Mouse (Mus musculus) spleen, embryonic (tissue): Measurements from ENCODE around the gene Gm12845.
"Not testable (repeated sequence)": the region's sequence is repeated elsewhere in the genome, so short reads cannot be mapped to it uniquely, and the experiment has no call there.

ENCODE experiments used
- CTCF ChIA-PET: fragments of 350-600 bp; sonication (Branson Sonifier 250); formaldehyde crosslinking; loops from one replicate; lab custom pipeline; 2022; lab: Charles Lee

The Gm12845 gene

DNA sequence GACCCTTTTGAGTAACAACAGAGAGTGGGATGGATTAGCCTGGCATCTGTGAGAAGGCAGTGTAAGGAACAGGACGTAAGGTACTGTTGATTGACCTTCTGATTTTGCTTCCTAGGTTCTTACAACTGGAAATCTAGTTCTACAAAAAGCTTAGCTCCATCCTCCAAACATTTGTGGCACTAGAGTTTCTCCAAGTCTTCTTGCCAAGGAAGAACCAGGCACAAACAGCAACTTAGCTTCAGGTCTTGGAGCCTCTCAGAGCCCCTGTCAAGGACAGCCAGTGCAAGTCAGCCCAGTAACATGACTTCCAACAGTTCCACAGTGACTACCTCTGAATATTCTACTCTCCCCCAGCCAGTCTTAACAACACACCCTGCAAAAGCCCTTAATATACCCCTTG is at the start of gene Gm12845:
TSS of gene Gm12845 (plus strand) at position 301 of the 400 bp plus-strand sequence.
- CTCF ChIA-PET, result no interaction called here

DNA sequence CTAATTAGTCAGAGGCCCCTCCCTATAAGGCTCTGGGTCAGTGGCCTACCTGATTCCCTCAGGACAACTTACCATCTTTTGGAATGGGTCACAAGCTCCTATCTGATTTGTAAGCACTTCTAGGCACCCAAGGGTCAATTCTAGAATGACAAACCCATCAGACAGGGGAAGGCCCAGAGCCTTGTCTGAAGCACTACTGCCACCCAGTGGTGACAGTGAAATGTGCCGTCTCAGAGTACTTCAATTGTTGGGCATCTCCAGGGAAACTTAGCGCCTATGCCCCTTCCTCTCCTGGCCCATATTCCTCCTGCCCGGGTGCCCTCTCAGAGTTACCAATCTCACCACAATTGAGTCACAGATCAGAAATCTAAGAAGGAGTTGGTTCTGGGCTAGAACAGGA is 47.3 kb upstream of the Gm12845 start:
- CTCF ChIA-PET, result interaction anchor here (0.6 kb wide), 2 partner anchors 89 to 486 kb away, joined by 3 to 8 read pairs; no protein-coding TSS in a partner anchor

GRCm38 (mm10) chr4:117680963-117681362 is 43.2 kb upstream of the Gm12845 start:
- CTCF ChIA-PET, result no interaction called here

- CTCF ChIA-PET, result interaction anchor here (0.7 kb wide), 1 partner anchor 575 kb away, joined by 3 read pairs; no protein-coding TSS in a partner anchor
Measured at GRCm38 (mm10) chr4:117681931-117682461, 42.2 kb upstream of the Gm12845 start, which contains the start of gene Dmap1. TSS of gene Dmap1 (minus strand) at chr4:117682273.

GRCm38 (mm10) chr4:117682463-117682862 is 41.7 kb upstream of the Gm12845 start:
- CTCF ChIA-PET, result no interaction called here

- CTCF ChIA-PET, result no interaction called here
Measured at GRCm38 (mm10) chr4:117683048-117683768, 41.0 kb upstream of the Gm12845 start.

DNA sequence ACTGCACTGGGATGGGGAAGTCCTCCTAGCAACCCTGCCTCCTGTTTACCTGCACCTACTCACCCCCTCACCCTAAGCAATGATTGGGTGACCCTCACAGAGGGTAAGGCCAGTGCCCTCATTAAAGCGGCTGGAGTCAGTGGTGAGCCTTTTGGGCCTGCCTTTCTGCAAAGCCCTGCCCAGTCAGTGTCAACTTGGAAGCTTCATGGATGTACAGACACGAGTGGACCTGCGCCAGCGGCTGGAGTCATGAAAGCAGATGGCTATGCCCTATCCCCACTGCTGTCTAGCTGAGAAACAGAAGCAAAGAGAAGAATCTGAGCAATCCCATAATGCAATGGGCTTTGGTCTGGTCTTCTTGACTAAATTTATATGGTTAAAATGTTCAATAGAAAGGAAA is 37.9 kb upstream of the Gm12845 start:
- CTCF ChIA-PET, result no interaction called here

DNA sequence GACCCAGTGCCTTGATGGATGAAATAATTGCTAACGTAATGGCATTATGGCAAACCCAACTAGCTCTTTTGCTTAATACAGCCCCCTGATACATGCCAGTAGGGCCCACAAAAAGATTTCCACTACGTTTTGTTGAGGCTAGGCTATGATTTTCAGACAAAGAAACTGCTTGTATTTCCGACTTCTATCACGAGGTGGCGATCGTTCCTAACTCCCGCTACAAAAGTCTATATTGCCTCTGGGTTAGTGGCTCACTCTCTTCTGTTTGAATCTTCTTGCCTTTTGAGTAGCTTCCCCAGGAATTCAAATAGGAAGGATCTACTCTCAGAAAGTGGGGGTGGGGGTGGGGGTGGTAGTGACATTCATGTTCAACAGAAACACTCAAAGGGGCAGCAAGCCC is 18.9 kb upstream of the Gm12845 start:
- CTCF ChIA-PET, result interaction anchor here (0.5 kb wide), 1 partner anchor 51 kb away, joined by 6 read pairs; no protein-coding TSS in a partner anchor

DNA sequence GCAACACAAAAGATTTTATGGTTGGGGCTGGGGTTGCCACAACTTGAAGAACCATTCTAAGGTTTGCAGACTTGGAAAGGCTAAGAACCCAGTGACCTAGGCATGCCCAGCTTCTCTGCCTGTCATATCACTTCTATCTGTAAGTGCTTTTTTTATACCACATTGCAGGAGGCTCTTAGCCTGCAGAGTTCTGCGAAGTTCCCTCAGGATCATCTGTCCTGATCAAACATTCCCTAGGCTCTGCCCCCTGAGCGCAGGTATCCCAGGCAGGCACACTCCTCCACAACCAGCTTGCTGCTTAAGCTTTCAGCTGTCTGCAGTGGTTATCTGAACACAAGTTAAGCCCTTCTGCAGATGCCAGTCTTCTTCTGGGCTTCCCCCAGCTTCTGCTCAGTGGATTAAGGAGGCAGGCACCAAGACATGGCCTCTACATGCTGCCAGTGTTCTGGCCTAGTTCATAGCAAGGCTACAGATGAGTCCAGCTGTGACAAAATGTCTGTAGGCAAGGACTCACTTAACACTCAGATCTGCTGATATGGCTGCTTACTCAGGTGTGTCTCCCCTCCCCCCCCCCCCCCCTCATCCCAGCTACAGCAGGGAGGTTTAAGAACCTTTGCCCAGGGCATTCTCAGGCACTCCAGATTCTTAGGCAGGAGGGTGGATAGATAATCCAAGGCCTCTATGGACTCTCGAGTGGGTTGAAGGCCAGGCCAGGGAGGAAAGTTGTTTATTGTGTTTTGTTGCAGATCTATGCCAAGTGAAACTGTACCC is 15.2 kb upstream of the Gm12845 start:
- CTCF ChIA-PET, result interaction anchor here (0.7 kb wide), 1 partner anchor 158 kb away, joined by 3 read pairs; no protein-coding TSS in a partner anchor

- CTCF ChIA-PET, result no interaction called here
Measured at GRCm38 (mm10) chr4:117712314-117712713, 11.9 kb upstream of the Gm12845 start.

DNA sequence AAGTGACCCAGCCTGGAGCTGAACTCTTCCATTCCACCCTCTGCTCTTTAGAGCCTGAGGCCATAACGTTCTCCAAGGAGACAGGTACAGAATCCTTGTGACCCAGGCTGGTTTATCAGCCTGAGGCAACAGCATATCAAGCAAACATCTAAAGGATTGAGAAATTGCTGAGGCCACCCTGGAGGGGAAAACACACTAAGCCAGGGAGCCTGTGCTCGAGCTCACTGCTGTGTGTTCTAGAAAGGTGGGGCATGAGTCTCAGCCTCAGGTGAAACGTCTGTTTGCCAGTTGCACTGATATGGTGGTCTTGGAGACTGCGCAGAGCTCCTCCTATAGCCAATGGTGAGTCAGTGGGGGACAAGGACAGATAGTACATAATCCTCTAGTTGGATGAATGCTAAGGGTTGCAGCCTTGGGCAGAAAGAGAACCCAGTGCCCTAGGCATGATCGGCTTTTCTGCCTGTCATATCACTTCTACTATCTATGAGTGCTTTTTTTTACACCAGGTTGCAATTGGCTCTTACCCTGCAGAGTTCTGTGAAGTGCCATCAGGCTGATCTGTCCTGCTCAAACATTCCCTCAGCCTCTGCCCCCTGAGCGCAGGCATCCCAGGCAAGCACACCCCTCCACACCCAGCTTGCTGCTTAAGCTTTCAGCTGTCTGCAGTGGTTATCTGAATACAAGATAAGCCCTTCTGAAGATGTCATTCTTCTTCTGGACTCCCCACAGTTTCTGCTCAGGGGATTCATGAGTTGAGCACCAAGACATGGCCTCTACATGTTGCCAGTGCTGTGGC is 10.7 kb upstream of the Gm12845 start:
- CTCF ChIA-PET, result no interaction called here

DNA sequence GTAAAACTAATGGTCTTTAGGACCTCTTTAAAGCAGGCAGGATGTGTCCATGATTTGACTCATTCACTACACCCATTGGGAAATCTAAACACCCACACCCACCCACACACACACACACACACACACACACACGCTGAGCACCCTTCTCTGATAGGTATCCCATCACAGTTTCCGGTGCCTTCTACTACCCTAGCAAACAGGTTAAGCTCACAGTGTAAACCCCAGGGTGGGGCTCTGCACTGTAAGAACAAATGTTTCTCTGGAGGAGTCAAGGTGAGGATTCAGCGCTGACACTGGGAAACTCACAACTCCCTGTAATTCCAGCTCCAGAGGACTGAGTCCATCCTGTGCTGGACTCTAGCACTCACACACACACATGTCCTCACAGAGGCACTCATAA is 7.7 kb downstream of the Gm12845 start:
- CTCF ChIA-PET, result no interaction called here

DNA sequence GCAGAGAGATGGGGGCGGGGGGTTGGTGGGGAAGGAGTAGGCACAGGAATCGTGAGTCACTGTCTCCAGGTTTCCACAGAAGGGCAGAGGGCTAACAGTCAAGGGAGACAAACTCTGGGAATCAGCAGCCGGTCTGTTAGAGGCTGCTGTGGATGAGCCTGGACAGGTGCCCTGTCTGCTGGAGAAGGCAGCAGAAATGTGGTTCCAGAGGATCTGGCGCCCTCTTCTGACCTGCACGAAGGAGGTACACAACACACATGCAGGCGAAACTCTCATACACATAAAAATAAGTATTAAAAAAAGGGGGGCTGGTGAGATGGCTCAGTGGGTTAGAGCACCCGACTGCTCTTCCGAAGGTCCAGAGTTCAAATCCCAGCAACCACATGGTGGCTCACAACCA is 13.3 kb downstream of the Gm12845 start:
- CTCF ChIA-PET, result no interaction called here

DNA sequence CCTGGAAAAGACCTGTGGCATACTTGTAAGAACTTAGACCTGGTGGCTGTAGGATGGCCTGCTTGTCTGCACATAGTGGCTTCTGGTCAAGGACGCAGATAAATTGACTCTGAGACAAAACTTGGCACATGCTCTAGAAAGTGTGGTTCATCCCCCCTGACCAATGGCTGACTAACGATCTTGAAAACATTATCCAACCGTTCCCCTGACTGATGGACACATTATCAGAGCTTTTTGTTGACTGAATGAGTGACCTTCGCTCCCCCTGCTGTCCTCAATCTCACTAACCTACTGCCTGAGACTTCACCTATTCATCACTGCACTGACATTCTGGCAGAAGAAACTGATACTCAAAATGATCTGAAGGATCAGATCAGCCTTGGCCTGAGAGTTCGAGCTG is 28.3 kb downstream of the Gm12845 start:
- CTCF ChIA-PET, result not testable (repeated sequence)

- CTCF ChIA-PET, result no interaction called here
Measured at GRCm38 (mm10) chr4:117760151-117760550, 35.9 kb downstream of the Gm12845 start.

GRCm38 (mm10) chr4:117765416-117765815 is 41.2 kb downstream of the Gm12845 start, which contains the start of gene Klf17:
TSS of gene Klf17 (minus strand) at chr4:117765648.
- CTCF ChIA-PET, result no interaction called here

DNA sequence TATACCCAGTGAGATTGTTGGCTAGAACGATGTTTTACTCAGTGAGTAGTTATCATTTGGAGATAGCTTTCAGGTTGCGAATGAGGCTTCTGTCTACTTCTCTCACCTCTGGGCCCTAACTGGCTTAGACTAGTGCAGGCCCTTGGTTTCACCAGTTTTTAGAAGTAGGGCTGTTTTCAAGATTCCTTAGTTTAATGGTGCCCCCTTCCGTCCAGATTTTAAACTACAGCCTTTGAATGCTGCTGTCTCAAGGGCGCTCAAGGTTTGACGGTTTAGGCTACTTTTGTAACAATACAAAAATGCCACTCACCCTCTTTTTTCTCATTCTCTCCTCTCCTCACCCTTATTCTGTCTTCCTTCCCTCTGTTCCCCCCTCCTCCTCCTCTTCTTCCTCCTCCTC is 46.7 kb downstream of the Gm12845 start:
- CTCF ChIA-PET, result no interaction called here

DNA sequence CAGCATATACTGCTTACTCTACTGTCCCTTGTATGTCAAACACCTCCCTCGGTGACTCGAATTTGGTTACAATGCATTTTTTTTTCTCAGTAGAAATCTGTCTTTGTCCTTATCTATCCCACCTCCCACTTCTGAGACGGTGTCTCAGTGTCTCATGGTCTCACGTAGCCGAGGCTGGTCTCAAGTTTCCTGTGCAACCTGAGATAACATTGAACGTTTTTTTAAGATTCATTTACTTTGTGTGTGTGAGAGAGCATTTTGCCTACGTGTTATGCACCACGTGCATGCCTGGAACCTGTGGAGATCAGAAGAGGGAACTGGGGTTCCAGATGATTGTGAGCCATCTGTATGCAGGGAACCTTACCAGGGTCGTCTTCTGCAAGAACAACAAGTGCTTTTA is 48.7 kb downstream of the Gm12845 start:
- CTCF ChIA-PET, result no interaction called here
